Mouse (Mus musculus) lung, adult 2 months (tissue): Measurements from ENCODE around the gene Snx32. TPM values are rescaled to one million over a fixed set of nuclear protein-coding genes. Genes with fewer than 3 reads are reported as not detected.

Experiments used
- DNase-seq: peaks from one replicate; pipeline ENCODE4 v3.0.0; 2022
- H3K4me1 ChIP-seq: fragments of 200-500 bp; 2 replicates; pipeline ENCODE4 v1.6.1; 2011; ENCODE audit warnings: low read length; ENCODE audit not compliant: control insufficient read depth, insufficient read depth
- H3K4me3 ChIP-seq: fragments of 200-500 bp; replicated peaks from 2 replicates; pipeline ENCODE3; 2011; ENCODE audit warnings: low read depth, mild to moderate bottlenecking, control low read depth, low read length; ENCODE audit errors: extremely low read depth
- CTCF ChIP-seq: fragments of 200-500 bp; IDR thresholded peaks from 2 replicates; pipeline ENCODE4 v1.5.1; 2011; ENCODE audit warnings: mild to moderate bottlenecking, low read length, control low read depth; ENCODE audit not compliant: insufficient read depth
- POLR2A ChIP-seq: fragments of 200-500 bp; IDR thresholded peaks from 2 replicates; pipeline ENCODE4 v1.6.1; 2011; ENCODE audit warnings: low read depth, mild to moderate bottlenecking, control low read depth, low read length, borderline replicate concordance; ENCODE audit errors: extremely low read depth
- WGBS: fragments of 180-500 bp; shearing (Covaris S2); methylation state at CpG from one replicate; pipeline ENCODE4 v1.1.7; 2018; 5-methylcytosine and 5-hydroxymethylcytosine counted together
- polyA plus RNA-seq: library from polyadenylated mRNA; depleted of rRNA; stranded (reverse); fragments of >200 nt; gene quantifications from 2 replicates; pipeline ENCODE4 v1.2.3, GENCODE M21; 2012

Snx32 gene
- polyA plus RNA-seq, 1 experiment, result 15.6 TPM

GRCm38 (mm10) chr19:5474281-5475068 is 35.9 kb downstream of the Snx32 start:
- H3K4me1 ChIP-seq, result peaks cover 4% of the 10 kb centered on the region; the same call in 1 of the 2 replicates
- no peak for TF ChIP-seq POLR2A
- TF ChIP-seq CTCF, result no peak
- peak; percentile 47 for DNase-seq
- under 1% methylated on average over 59 of the region's 68 CpGs for WGBS
- peak overlapping the region; percentile 63 for H3K4me3 ChIP-seq

GRCm38 (mm10) chr19:5473720-5474119 is 36.6 kb downstream of the Snx32 start, which contains the start of gene Efemp2:
Efemp2 (plus strand) TSS chr19:5473954.
- TF ChIP-seq CTCF (no peak), POLR2A (peak; percentile 60; the same call in 1 of the 2 replicates)
- WGBS, result 3% methylated on average over 22 of the region's 22 CpGs
- Histone ChIP-seq H3K4me3 (peak within 1 kb of the TSS; percentile 63), H3K4me1 (peaks cover 4% of the 10 kb centered on the region; the same call in 1 of the 2 replicates)
- DNase-seq, result peak; percentile 82

- no peak overlapping the region for H3K4me3 ChIP-seq
- TF ChIP-seq POLR2A (no peak), CTCF (no peak)
- peaks cover 4% of the 10 kb centered on the region; the same call in 1 of the 2 replicates for H3K4me1 ChIP-seq
- no peak for DNase-seq
- 80% methylated on average over 3 of the region's 3 CpGs for WGBS
Observed at GRCm38 (mm10) chr19:5472857-5473256, 37.5 kb downstream of the Snx32 start.

GRCm38 (mm10) chr19:5471846-5472245 is 38.5 kb downstream of the Snx32 start:
- 45% methylated on average over 5 of the region's 5 CpGs for WGBS
- Histone ChIP-seq H3K4me3 (no peak overlapping the region), H3K4me1 (peaks cover 4% of the 10 kb centered on the region; the same call in 1 of the 2 replicates)
- no peak for DNase-seq
- TF ChIP-seq CTCF (no peak), POLR2A (no peak)

- TF ChIP-seq CTCF, result no peak
- no peak for TF ChIP-seq POLR2A
- 28% methylated on average over 5 of the region's 5 CpGs for WGBS
- DNase-seq, result no peak
- H3K4me1 ChIP-seq, result peaks cover 5% of the 10 kb centered on the region; the same call in 1 of the 2 replicates
- no peak within 1 kb of the TSS for H3K4me3 ChIP-seq
Observed at GRCm38 (mm10) chr19:5468374-5468773, 42.0 kb downstream of the Snx32 start, which contains the start of gene Ctsw. Ctsw (minus strand) TSS chr19:5468507.

GRCm38 (mm10) chr19:5466916-5467500 is 43.3 kb downstream of the Snx32 start:
- DNase-seq, result no peak
- H3K4me3 ChIP-seq, result no peak overlapping the region
- H3K4me1 ChIP-seq, result peaks cover 4% of the 10 kb centered on the region; the same call in 1 of the 2 replicates
- WGBS, result 83% methylated on average over 6 of the region's 6 CpGs
- TF ChIP-seq CTCF (no peak), POLR2A (no peak)

- whole genome bisulfite sequencing, result 87% methylated on average over 8 of the region's 8 CpGs
- H3K4me1 ChIP-seq, result peaks cover 4% of the 10 kb centered on the region
- TF ChIP-seq POLR2A (no peak), CTCF (no peak)
- H3K4me3 ChIP-seq, result no peak overlapping the region
- DNase-seq, result no peak
Observed at GRCm38 (mm10) chr19:5465037-5465436, 45.3 kb downstream of the Snx32 start.

GRCm38 (mm10) chr19:5463791-5464562 is 46.4 kb downstream of the Snx32 start:
- Histone ChIP-seq H3K4me1 (peaks cover 4% of the 10 kb centered on the region), H3K4me3 (no peak overlapping the region)
- 31% methylated on average over 15 of the region's 15 CpGs for WGBS
- peak; percentile 60 for DNase-seq
- TF ChIP-seq CTCF (peak; percentile 82), POLR2A (peak; percentile 42; the same call in 1 of the 2 replicates)

- TF ChIP-seq CTCF (no peak), POLR2A (no peak)
- 91% methylated on average over 9 of the region's 9 CpGs for WGBS
- Histone ChIP-seq H3K4me1 (peaks cover 4% of the 10 kb centered on the region), H3K4me3 (no peak overlapping the region)
- DNase-seq, result no peak
Observed at GRCm38 (mm10) chr19:5463212-5463611, 47.1 kb downstream of the Snx32 start.
